Mouse (Mus musculus) cerebellum, adult 2 months (tissue): ENCODE results near the gene Slc25a30. TPM values are rescaled to one million over a fixed set of nuclear protein-coding genes. Genes with fewer than 3 reads are reported as not detected.

Source experiments
- DNase-seq, 2 experiments: peaks; one replicate each; pipeline ENCODE4 v3.0.0; 2021
- H3K27ac ChIP-seq: fragments of 200-500 bp; 2 replicates; pipeline ENCODE4 v1.5.1; 2012; ENCODE audit warnings: low read length, control low read depth, inconsistent platforms; ENCODE audit not compliant: insufficient read depth
- H3K27me3 ChIP-seq: fragments of 200-500 bp; 2 replicates; pipeline ENCODE4 v1.6.1; 2012; ENCODE audit warnings: inconsistent platforms, mild to moderate bottlenecking, low read length, moderate library complexity; ENCODE audit not compliant: control insufficient read depth, insufficient read depth
- H3K4me1 ChIP-seq: fragments of 200-500 bp; 2 replicates; pipeline ENCODE4 v1.6.1; 2011; ENCODE audit warnings: low read length; ENCODE audit not compliant: control insufficient read depth, insufficient read depth
- H3K4me3 ChIP-seq: fragments of 200-500 bp; replicated peaks from 2 replicates; pipeline ENCODE3; 2011; ENCODE audit warnings: mild to moderate bottlenecking, low read depth, low read length, control low read depth; ENCODE audit not compliant: insufficient read depth
- CTCF ChIP-seq: fragments of 200-500 bp; IDR thresholded peaks from 2 replicates; pipeline ENCODE4 v1.5.1; 2011; ENCODE audit warnings: low read depth, mild to moderate bottlenecking, control low read depth, low read length, moderate library complexity, borderline replicate concordance; ENCODE audit not compliant: insufficient read depth
- POLR2A ChIP-seq: fragments of 200-500 bp; IDR thresholded peaks from 2 replicates; pipeline ENCODE4 v1.6.1; 2011; ENCODE audit warnings: low read length, control low read depth, borderline replicate concordance; ENCODE audit not compliant: insufficient read depth
- WGBS: fragments of 180-500 bp; shearing (Covaris S2); methylation state at CpG from one replicate; pipeline ENCODE4 v1.1.7; 2018; 5-methylcytosine and 5-hydroxymethylcytosine counted together
- polyA plus RNA-seq: library from polyadenylated mRNA; depleted of rRNA; stranded (reverse); fragments of >200 nt; gene quantifications from 2 replicates; pipeline ENCODE4 v1.2.3, GENCODE M21; 2012; rRNA removed

The Slc25a30 gene
- polyA plus RNA-seq, 1 experiment = 12.2 TPM

DNA sequence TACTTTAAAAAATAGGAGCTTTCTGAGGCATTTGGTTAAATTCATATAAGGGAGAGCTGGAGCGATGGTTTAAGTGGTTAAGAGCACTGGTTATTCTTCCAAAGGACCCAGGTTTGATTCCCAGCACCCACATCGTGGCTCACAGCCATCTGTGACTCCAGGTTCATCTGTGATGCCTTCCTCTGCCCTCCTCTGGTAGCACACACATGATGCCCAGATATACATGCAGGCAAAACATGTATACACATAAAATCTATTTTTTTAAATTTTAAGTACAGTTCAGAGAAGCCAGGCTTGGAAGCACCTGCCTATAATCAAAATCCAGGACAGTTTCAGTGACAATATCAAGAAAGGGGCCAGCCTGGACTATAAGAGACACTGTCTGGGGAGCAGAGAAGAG lies 64.0 kb downstream of the Slc25a30 start:
- TF ChIP-seq POLR2A (no peak), CTCF (no peak)
- no peak overlapping the region for H3K27ac ChIP-seq
- H3K4me1 ChIP-seq = no peaks in the 10 kb centered on the region
- 96% methylated on average over 2 of the region's 2 CpGs for WGBS
- no peak for DNase-seq
- no peaks in the 10 kb centered on the region for H3K27me3 ChIP-seq
- H3K4me3 ChIP-seq = no peak overlapping the region

DNA sequence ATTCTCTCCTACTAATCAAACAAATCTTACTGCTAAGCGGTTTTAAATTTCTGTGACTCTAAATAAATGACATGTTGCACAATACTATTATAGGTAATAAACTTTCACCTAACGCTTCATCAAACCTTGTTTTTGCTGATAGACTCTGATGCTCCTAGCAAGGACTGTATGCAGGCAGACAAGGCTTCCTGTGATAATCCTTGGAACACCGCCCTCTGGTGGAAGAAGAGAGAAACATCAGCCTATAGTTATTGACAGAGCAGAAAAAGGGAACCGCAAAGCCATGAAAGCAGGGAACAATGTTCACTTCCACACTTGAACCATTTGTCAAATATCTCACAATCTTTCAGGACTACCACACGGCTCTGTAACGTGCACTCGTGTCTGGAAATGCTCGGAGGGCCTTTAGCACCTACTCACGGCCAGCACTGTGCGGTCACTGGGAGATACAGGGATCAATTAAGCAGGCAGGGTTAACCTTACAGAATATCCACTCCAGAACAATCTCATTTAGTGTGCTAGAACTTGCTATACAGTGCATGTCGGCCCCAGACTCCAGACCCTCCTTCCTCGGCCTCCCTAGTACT lies 64.8 kb downstream of the Slc25a30 start:
- no peak overlapping the region for H3K4me3 ChIP-seq
- H3K27ac ChIP-seq = no peak overlapping the region
- WGBS = 62% methylated on average over 12 of the region's 12 CpGs
- TF ChIP-seq POLR2A = no peak
- TF ChIP-seq CTCF = peak; percentile 63
- no peaks in the 10 kb centered on the region for H3K4me1 ChIP-seq
- peak; percentile 33 to 56 for DNase-seq
- no peaks in the 10 kb centered on the region for H3K27me3 ChIP-seq

DNA sequence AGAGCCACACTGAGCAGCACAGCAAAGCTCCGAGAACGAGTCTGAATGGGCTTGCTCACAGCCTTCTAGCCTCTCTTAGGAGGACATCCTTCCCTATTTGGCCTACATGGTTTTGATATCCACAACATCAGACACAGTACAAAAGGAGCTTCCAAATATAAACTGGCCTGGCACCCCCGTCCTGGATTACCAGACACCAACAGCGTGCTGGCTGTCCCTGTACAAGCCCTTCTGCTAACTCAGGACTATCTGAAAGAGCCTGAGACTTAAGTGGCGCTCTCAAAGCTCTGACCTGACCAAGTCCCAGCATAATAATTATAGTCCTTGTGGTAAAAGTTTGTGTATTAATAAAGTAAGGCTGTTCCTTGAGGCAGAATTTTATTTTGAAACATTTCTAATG lies 66.7 kb downstream of the Slc25a30 start:
- no peak for TF ChIP-seq CTCF
- TF ChIP-seq POLR2A = no peak
- Histone ChIP-seq H3K27me3 (no peaks in the 10 kb centered on the region), H3K4me1 (no peaks in the 10 kb centered on the region), H3K27ac (no peak overlapping the region), H3K4me3 (no peak overlapping the region)
- WGBS = 93% methylated on average over 5 of the region's 5 CpGs
- DNase-seq = no peak

DNA sequence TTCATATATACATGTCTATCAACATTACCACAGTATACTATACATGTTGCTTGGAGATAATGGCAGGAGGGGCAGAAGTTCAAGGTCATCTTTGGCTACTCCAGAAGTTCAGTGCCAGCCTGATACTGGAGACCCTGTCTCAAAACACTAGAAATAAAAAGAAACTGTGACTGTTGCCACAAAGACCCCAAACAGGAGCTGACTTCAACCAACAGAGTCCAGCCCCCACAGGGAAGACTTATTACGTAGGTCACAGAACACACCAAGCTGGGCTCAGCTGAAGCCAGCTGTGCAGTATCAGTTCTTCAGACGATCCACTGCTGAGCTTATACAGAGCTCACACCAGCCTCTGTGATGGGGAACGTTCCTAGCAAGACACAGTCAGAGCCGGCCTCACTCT lies 70.4 kb downstream of the Slc25a30 start:
- Histone ChIP-seq H3K4me1 (no peaks in the 10 kb centered on the region), H3K4me3 (no peak overlapping the region), H3K27me3 (no peaks in the 10 kb centered on the region), H3K27ac (no peak overlapping the region)
- no peak for DNase-seq
- TF ChIP-seq CTCF (no peak), POLR2A (no peak)
- 92% methylated on average over 4 of the region's 4 CpGs for WGBS

DNA sequence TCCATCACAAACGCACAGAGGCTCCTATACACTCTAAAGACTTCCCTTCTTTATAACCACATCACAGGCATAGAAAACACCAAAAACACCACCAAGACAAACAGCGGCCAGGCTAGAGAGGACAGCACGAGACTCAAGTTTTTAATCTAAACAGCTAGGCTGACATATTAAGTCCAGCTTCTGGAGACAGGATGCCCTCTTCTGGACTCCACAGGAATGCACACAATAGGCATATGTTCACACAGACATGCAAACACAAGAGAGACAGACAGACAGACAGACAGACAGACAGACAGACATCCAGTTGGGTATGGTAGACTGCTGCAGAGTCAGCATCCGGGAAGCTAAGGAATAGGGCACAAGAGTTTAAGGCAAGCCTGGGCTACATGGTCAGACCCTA lies 73.2 kb downstream of the Slc25a30 start:
- H3K27ac ChIP-seq = no peak overlapping the region
- no peak for TF ChIP-seq POLR2A
- TF ChIP-seq CTCF = 0 out of 2 replicates have a peak, but pooled peaks have one; percentile 1
- no peaks in the 10 kb centered on the region for H3K27me3 ChIP-seq
- WGBS = 76% methylated on average over 4 of the region's 4 CpGs
- no peaks in the 10 kb centered on the region for H3K4me1 ChIP-seq
- no peak for DNase-seq
- H3K4me3 ChIP-seq = no peak overlapping the region

DNA sequence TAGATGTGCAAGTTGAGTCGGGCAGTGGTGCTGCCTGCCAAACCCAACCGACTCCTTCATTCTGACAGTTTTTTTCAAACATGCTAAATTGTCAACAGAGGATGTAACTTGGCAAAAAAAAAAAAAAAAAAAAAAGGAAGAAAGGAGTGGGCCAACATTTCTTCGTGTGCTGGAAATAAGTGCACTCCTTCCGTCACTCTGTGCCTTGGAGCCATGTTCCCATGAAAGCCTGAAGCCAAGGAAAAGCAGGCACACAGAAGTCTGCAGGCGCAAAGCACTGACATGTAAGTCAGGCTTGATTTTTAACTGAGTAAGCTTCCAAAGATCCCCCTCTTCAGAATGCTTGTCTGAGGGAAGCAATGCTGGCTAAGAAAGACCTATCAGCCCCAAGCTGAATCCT lies 74.2 kb downstream of the Slc25a30 start:
- TF ChIP-seq POLR2A (no peak), CTCF (no peak)
- Histone ChIP-seq H3K27me3 (no peaks in the 10 kb centered on the region), H3K27ac (no peak overlapping the region), H3K4me3 (no peak overlapping the region), H3K4me1 (no peaks in the 10 kb centered on the region)
- WGBS = 76% methylated on average over 5 of the region's 5 CpGs
- DNase-seq = no peak

DNA sequence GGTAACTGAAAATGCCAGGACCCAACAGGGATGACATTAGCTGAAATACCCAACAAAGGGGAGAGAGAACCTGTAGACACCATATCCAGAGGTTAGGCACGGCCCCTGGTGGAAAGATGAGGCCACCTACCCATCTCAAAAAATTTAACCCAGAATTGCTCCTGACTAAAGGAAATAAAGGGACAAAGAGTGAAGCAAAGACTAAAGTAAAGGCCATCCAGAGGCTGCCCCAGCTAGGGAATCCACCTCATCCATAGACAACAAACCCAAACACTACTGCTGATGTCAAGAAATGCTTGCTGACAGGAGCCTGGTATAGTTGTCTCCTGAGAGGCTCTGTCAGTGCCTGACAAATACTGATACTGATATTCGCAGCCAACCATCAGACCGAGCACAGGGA lies 75.1 kb downstream of the Slc25a30 start:
- Histone ChIP-seq H3K27ac (no peak overlapping the region), H3K4me1 (no peaks in the 10 kb centered on the region), H3K27me3 (no peaks in the 10 kb centered on the region), H3K4me3 (no peak overlapping the region)
- TF ChIP-seq CTCF (no peak), POLR2A (no peak)
- WGBS = 94% methylated on average over 3 of the region's 3 CpGs
- DNase-seq = no peak

Other genes starting within 250 kb of the Slc25a30 start
- gene Spert, start 193.9 kb downstream of the Slc25a30 start, polyA plus RNA-seq = not detected in 2 replicates
- not detected in 2 replicates for gene Erich6b, start 144.8 kb downstream of the Slc25a30 start, polyA plus RNA-seq
- gene Cog3, start 32.5 kb downstream of the Slc25a30 start, polyA plus RNA-seq = 27.7 and 28.2 TPM in 2 replicates
- gene Tpt1, start 58.1 kb upstream of the Slc25a30 start, polyA plus RNA-seq = 698 and 753 TPM in 2 replicates
- gene Kctd4, start 168.0 kb upstream of the Slc25a30 start, polyA plus RNA-seq = 3.0 and 3.5 TPM in 2 replicates
- 12.9 and 13.2 TPM in 2 replicates for gene Gtf2f2, start 223.8 kb upstream of the Slc25a30 start, polyA plus RNA-seq